Mouse (Mus musculus) granulocyte monocyte progenitor cell, adult 5-6 weeks (primary cell): Measurements from ENCODE around the gene C130026I21Rik. TPM values are rescaled to one million over a fixed set of nuclear protein-coding genes. Genes with fewer than 3 reads are reported as not detected.
"Not testable (repeated sequence)": the region's sequence is repeated elsewhere in the genome, so short reads cannot be mapped to it uniquely, and the experiment has no call there.

Experiments used
- ATAC-seq: replicated peaks from 2 replicates; pipeline ENCODE4 v1.8.0; 2016; ENCODE audit warnings: mild to moderate bottlenecking, moderate TSS enrichment, inconsistent platforms; ENCODE audit not compliant: poor library complexity, severe bottlenecking
- total RNA-seq, 2 experiments: library from RNA; stranded (forward) in 1 of 2; stranded (reverse) in 1 of 2; fragments of 200-712, 200-1000 nt in 1 of 2; fragments of >200 nt in 1 of 2; fragmentation: Nextera tagmentation in 1 of 2; gene quantifications; 2 replicates each; pipeline ENCODE4 v1.2.3; 2014 to 2017

The C130026I21Rik gene
- total RNA-seq, 2 experiments from 2014 or later, result 9.5 to 13.8 TPM

- ATAC-seq, result not testable (repeated sequence)
Measured at GRCm38 (mm10) chr1:85133671-85134070, 136.7 kb downstream of the C130026I21Rik start.

- ATAC-seq, result not testable (repeated sequence)
Measured at GRCm38 (mm10) chr1:85121841-85122240, 148.5 kb downstream of the C130026I21Rik start.

GRCm38 (mm10) chr1:85118341-85118740, 152.0 kb downstream of the C130026I21Rik start:
- not testable (repeated sequence) for ATAC-seq

DNA sequence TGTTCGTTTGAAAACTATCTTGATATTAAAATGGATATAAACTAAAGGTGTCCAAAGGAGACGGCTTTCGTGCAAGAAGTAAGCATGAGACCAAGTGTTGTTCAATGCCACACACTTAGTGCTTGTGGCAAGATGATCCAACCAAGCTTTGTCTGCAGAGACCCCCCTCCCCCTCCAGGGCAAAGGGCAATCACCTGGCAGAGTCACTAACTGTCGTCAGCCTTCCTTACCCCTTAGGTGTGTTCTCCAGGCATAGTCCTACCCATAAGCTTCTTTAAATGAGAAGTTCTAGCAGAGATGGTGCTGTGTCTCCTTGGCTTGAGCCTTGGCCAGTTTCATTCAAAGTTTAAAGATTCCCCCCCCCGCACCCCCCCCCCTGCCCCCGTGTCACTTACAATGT, 152.8 kb downstream of the C130026I21Rik start:
- ATAC-seq, result not testable (repeated sequence)

DNA sequence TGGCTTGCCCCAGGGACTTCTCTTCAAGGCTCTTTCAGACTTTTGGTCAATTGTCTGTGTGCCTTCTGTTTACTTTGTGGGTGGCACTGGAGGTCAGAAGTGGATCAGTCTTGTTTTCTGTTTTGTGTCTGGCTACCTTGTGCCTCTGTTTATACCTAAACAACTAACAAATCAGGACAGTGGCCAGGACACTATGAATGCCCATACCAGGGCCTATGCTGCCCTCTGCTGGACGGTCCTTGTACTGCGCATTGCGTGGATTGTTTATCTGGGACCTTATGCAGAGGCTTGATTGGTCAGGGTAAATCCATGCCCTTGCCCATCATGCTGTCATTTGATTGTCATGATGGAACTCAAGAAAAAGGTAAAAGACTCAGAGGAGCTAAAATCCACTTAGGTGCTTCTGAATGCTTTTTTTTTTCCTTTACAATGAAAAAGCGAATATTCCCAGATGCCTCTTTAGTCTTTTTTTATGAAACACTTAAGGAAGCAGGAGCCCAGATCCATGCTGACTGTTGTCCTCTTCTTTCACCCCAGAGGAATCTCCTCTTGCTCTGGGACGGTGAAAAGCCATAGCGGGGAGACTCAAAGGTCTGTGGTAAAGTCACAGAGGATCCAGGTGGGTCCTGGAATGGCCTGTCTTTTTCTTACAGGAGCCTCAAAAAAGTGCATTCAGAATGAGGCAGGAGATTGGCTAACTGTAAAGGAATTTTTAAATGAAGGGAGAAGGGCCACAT, 155.5 kb downstream of the C130026I21Rik start:
- ATAC-seq, result not testable (repeated sequence)

GRCm38 (mm10) chr1:85114078-85114477, 156.3 kb downstream of the C130026I21Rik start:
- ATAC-seq, result not testable (repeated sequence)

- ATAC-seq, result not testable (repeated sequence)
Measured at GRCm38 (mm10) chr1:85112889-85113288, 157.5 kb downstream of the C130026I21Rik start.

DNA sequence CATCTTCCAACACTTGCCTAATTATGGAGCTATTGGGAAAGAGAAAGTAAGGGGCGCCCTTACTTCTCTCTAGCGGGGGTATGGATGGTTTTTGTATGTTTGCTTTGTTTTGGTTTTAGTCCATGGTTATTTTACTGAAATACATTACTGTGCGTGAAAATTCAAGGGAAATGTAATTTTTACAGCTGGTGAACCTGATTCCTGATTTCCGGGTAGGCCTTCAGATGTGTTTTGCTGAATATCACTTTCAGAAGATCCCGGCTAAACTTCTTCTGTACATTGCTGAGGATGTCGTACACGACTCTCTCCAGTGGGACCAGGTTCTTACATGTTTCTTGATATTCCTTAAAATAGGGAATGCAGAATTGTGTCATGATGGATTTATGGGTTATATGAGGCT, 158.1 kb downstream of the C130026I21Rik start:
- not testable (repeated sequence) for ATAC-seq

GRCm38 (mm10) chr1:85111572-85111971, 158.8 kb downstream of the C130026I21Rik start:
- not testable (repeated sequence) for ATAC-seq

DNA sequence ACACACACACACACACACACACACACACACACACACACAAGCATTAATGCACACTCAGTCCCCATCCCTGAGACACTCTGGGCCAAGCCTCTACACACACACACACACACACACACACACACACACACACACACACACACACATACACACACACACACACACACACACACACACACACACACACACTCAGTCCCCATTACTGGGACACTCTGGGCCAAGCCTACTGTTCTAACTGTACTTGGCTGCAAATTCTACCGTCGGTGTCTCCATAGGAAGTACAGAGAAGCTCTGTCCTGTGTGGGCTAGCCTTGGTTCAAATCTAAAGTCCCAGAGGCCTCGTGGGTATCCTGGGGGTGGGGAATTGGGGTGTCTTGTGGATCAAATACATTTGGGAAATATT, 159.5 kb downstream of the C130026I21Rik start:
- ATAC-seq, result not testable (repeated sequence)

DNA sequence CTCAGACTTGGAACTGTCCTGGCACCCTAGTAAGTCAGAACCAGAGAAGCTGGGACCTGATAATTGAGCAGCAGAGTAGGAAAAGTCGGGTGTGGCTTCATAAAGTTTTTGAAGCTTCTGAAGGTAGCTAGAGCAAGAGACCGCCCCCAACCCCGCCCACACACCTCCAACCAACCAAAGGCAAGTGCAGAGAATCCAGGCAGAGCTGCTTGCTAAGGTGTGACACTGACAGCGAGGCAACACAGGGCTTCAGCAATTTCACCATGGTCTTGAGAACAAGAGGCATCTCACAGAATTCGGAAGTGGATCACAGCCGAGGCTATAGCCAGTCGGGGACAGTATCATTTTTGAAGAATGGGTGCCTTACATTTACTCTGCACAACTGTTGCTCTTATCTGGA, 160.6 kb downstream of the C130026I21Rik start, which contains the start of gene A530032D15Rik:
A530032D15Rik (minus strand) TSS at position 101 of the 400 bp plus-strand sequence.
- ATAC-seq, result not testable (repeated sequence)

- ATAC-seq, result not testable (repeated sequence)
Measured at GRCm38 (mm10) chr1:85106013-85106412, 164.4 kb downstream of the C130026I21Rik start.

DNA sequence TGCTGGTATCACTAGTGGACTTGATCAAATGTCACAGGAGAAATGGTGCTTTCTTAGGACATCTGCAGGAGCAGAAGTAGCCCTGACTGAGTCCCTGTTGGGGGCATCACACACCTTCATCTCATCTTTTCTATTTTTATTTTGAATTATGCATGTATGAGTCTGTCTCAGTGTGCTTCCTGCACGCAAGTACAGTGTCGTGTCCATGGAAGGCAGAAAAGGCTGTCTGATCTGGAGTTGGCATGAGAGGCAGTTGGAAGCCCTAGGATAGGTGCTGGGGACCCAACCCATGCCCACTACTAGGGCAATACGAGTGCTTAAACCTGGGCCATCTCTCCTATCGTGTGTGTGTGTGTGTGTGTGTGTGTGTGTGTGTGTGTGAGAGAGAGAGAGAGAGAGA, 165.0 kb downstream of the C130026I21Rik start:
- ATAC-seq, result not testable (repeated sequence)

DNA sequence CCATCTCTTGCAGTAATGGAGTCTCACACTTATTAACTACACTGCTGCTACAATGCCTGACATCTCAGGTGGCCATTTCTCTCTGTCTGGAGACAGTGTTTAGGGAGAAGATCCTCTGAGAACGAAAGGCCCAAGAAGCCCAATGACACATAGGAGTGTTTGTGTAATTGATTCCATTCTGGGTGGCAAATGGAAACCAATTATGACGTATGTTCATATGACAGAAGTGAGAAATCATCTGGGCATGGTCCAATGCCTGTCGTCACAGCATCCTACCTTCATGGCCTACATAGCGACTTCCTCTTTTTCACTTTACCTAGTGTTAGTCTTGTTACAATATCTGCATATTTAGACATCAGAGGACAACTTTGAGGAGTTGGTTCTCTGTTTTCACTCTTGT, 168.6 kb downstream of the C130026I21Rik start:
- not testable (repeated sequence) for ATAC-seq

DNA sequence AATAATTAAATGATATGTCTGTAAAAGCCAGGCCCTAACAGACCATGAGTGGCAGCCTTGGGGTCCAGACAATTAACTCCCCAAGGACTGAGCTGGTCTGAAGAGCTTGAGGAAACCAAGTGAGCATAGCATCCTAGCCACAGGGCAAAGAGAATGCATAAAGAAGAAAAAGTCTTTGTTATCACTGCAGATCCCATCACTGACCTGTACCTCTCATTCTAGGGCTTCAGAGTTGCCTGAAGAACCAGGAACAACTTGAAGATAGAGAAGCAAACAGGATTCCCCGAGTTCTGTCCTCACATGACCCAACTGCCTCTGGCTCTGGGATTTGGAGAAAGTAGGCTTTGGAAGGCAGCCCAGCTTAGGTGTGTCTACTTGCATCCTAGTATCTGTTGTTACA, 170.5 kb downstream of the C130026I21Rik start, which contains the start of gene Gm10553:
Gm10553 (plus strand) TSS at position 301 of the 400 bp plus-strand sequence.
- not testable (repeated sequence) for ATAC-seq

- not testable (repeated sequence) for ATAC-seq
Measured at GRCm38 (mm10) chr1:85099081-85099480, 171.3 kb downstream of the C130026I21Rik start.

- not testable (repeated sequence) for ATAC-seq
Measured at GRCm38 (mm10) chr1:85093011-85093572, 177.3 kb downstream of the C130026I21Rik start.

DNA sequence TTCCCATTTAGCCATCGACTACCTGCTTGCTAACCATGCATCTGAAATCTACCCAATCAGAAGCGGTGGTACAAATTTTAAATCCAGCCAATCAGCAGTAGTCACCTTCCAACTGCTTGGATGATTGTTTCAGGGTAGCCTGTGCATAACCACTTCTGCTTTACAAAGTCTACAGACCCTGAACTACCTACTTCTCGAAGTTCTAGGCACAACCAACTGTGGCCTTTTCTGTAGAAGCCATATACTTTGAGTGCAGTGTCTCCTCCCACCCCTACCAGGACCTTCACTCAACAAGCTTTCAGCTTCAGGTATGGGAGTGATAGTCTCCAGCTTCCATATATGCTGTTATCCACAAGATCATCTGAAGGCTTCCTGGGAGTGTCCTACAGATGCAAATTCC, 178.2 kb downstream of the C130026I21Rik start:
- not testable (repeated sequence) for ATAC-seq

GRCm38 (mm10) chr1:85086211-85086610, 184.2 kb downstream of the C130026I21Rik start:
- ATAC-seq, result not testable (repeated sequence)

DNA sequence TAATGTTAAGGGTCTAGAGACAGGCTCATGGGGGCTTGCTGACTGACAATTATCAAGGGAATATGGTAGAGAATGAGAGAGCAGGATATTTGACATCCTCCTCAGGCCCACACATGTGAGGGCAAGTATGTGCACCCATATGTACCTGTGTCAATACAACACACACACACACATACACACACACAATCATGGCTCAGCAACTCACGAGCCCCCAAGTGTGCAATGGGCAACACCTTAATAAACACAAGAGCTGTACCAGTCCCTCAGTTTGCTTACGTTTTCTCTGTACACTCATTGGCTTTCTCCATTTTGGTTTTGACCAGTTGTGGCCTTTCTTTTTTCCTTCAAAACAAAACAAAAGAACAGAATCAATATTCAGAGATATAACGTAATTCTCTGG, 185.6 kb downstream of the C130026I21Rik start:
- not testable (repeated sequence) for ATAC-seq

GRCm38 (mm10) chr1:85073099-85073498, 197.3 kb downstream of the C130026I21Rik start:
- ATAC-seq, result not testable (repeated sequence)
